Mouse (Mus musculus): ENCODE results near the gene St6galnac3.

St6galnac3 gene

DNA sequence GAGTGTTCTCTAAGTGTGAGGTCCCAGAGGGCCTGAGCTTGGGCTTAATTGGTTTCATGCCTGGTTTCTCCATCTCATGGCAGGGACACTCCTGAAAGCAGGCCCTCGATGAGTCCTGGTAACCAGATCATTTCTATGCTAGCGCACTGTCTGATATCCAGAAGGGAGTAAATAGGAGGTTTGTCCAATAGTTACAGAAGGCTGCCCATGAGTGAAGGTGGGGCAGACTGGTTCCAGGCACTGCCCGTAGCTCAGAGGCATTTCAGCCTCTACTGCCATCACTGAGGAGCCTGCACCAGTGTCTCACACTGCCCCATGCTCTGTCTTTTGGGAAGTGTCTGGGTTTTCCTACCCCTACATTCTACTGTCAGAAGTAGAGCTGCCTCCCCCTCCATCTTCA lies 72.1 kb downstream of the St6galnac3 start:
- DNase-seq (ENCODE audit: low spot score in 2 of 2), result no peak

DNA sequence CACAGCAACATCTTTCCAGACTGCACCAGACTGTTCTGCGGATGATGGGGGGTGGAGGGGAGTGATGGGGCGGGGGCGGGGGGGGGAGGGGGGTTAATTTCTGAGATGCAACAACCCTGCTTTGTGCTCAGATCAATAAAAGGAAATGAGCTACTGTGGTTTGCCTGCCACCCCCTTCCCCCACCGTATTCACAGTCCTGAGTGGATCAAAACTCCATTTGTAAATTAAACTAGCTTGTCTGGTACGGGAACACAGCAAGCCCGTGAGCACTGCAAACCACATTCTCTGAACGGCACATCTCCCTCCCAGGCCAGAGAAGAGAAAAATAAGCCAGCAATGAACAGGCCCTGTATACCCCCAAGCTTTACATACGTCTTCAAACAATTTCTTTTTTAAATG lies 76.3 kb downstream of the St6galnac3 start:
- no peak for DNase-seq (ENCODE audit: low spot score in 2 of 2)

- no peak for DNase-seq (ENCODE audit: low spot score in 2 of 2)
Observed at GRCm38 (mm10) chr3:153645803-153646202, 79.2 kb downstream of the St6galnac3 start.

GRCm38 (mm10) chr3:153643822-153644519 lies 81.0 kb downstream of the St6galnac3 start:
- DNase-seq (ENCODE audit: low spot score in 2 of 2), result no peak

DNA sequence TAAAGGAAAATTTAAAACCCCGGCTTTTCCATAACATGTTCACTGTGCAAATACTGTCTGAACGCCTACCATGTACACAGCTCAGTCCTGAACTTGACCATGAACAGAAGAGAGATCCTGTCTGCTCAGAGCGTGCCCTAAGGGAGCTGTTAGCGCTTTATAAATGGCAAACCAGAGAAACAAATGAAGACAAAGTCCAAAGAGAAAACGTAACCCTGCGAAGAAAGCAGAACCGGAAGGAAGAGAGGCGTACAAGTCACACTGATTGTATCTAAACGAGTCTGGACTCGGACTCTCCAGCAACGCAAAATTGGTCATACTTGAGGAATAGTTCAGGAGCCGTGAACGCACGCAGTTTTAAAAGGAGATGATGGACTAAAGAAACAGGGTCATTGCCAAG lies 82.1 kb downstream of the St6galnac3 start:
- no peak for DNase-seq (ENCODE audit: low spot score in 2 of 2)

GRCm38 (mm10) chr3:153641805-153642204 lies 83.2 kb downstream of the St6galnac3 start:
- no peak for DNase-seq (ENCODE audit: low spot score in 2 of 2)

DNA sequence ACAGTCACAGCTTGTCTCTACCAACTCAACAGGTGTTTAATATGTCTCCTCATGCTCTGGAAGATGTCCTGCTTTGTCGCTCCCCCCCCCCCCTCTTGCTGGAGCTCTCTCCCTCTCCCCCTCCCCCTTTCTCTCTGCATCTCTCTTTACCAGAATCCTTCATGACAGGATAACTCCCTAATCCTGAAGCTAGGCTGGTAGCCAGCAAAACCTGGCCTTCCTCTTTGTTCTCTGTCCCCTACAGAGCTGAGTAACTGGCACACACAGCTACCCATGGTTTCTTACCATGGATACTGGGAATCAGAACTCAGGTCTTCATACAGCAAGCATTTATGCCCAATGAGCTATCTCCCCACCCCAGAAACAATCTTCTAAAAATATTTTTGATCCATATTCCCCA lies 87.6 kb downstream of the St6galnac3 start:
- no peak for DNase-seq (ENCODE audit: low spot score in 2 of 2)

- DNase-seq (ENCODE audit: low spot score in 2 of 2), result no peak
Observed at GRCm38 (mm10) chr3:153636804-153637153, 88.2 kb downstream of the St6galnac3 start.

GRCm38 (mm10) chr3:153636094-153636803 lies 88.7 kb downstream of the St6galnac3 start:
- DNase-seq (ENCODE audit: low spot score in 2 of 2), result no peak

DNA sequence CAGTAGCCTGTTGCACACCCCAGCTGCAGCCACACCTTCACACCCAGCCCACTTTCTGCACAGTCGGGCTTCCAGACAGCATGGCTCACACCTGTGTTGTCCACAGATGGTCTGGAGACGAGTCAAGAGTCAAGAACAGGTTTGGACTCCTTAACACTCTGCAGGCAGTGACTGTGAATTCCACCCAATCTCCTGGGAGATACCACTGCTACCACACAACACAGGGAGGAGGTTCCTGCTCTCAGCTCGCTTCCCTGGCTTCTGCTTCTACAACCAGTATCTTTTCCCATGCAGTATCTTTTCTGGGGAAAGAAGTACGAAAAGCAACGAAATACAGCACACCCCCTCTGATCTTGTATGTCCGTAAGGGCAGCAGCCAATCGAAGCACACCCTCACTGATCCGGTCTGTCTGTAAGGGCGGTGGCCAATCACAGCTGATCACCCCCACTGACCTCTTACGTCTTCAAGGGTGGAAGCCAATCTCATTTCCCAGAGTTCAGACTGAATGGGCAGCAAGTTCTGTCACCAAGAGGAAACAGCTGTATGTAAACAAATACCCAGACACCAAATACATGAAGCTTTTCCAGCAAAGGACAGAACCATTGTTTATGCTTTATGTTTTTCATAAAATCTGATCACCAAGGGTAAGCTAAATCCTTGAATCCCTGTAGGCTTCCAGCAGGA lies 92.8 kb downstream of the St6galnac3 start:
- DNase-seq (ENCODE audit: low spot score in 2 of 2), result no peak

- no peak for DNase-seq (ENCODE audit: low spot score in 2 of 2)
Observed at GRCm38 (mm10) chr3:153626237-153626636, 98.7 kb downstream of the St6galnac3 start.

- DNase-seq (ENCODE audit: low spot score in 2 of 2), result no peak
Observed at GRCm38 (mm10) chr3:153618976-153619375, 106.0 kb downstream of the St6galnac3 start.

GRCm38 (mm10) chr3:153616849-153617248 lies 108.1 kb downstream of the St6galnac3 start:
- no peak for DNase-seq (ENCODE audit: low spot score in 2 of 2)

DNA sequence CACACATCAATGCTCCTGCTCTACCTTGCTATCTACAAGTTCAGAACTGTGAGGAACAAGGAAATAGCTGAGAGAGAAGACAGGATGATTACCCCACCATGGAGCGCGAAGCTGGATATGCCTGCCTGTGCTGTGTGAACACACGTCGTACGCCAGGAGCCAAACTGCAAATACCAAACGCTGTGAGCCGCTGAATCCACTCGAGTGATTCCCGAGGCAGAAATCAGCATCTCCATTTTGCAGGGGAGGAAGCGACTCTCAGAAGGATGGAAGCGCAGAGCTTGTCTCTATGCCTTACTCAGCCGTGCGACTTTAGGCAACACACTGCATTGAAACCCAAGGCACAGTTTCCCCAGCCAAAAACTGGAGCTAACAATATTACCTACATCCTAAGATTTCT lies 114.7 kb downstream of the St6galnac3 start:
- no peak for DNase-seq (ENCODE audit: low spot score in 2 of 2)

GRCm38 (mm10) chr3:153606331-153606730 lies 118.6 kb downstream of the St6galnac3 start:
- DNase-seq (ENCODE audit: low spot score in 2 of 2), result no peak

- no peak for DNase-seq (ENCODE audit: low spot score in 2 of 2)
Observed at GRCm38 (mm10) chr3:153605767-153606098, 119.2 kb downstream of the St6galnac3 start.

DNA sequence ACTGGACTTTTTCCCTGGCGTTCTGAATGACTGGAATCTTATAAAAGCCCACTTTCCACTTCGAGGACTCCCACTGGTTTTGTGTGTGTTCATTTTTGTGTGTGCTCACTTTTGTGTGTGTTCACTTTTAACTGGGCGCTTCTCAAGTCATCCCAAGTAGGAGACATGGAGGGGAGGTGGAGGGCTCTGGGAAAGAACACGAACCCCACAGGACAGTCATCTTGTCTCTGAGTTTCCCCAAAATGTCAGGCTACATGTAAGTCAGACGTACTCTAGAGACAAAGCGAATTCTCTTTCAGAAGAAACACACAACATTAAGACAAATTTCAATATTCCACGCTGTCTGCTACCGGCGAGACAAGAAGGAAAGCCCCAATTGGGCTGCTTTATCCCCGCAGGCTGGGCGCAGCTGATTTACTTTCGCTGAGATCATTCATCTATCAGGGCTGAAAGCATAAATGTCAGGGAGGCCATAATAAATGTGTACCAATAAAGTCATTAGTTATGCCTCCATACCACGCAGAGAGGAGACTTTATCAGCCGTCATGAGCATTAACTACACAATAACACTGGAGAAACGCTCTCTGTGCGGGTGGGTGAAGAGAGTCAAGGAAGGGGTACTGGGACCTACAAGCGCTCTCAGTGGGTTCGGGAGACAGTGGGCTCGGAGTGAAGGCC lies 119.7 kb downstream of the St6galnac3 start:
- no peak for DNase-seq (ENCODE audit: low spot score in 2 of 2)

DNA sequence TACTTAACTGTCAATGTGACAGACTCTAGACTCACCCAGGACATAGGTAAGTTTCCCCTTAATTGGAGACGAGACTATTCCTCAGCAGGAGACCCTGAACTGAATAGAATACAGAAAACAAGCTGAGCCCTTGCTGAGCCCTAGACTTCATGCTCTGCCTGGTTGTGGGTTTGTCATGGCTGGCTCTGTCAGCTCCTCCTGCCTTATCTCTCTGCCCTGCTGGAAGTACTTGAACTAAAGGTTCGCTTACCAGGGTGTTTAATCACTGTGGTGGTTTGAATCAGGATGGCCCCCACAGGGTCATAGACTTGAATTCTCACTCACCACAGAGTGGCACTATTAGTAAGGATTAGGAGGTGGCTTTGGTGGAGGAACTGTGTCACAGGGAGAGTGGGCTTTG lies 125.8 kb downstream of the St6galnac3 start:
- DNase-seq (ENCODE audit: low spot score in 2 of 2), result no peak

DNA sequence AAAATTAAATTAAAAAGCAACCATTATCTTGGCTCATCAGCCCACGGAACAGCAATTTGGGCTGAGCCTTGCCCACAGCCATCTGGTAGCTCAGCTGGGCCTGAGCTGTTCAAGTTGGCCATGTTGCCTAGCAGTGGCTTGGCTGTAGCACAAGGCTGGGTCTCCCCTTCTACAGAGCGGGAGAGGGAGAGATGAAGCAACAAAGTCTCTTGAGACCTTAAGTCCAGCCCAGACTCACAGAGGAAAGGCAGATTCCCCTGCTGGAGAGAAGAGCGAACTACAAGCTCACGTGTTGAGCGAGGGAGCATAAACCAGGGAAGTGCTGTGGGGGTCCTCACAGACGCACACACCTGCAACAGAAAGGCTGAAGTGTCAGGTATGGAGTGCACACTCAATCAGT lies 126.3 kb downstream of the St6galnac3 start:
- no peak for DNase-seq (ENCODE audit: low spot score in 2 of 2)

GRCm38 (mm10) chr3:153594531-153594930 lies 130.4 kb downstream of the St6galnac3 start:
- DNase-seq (ENCODE audit: low spot score in 2 of 2), result no peak

DNA sequence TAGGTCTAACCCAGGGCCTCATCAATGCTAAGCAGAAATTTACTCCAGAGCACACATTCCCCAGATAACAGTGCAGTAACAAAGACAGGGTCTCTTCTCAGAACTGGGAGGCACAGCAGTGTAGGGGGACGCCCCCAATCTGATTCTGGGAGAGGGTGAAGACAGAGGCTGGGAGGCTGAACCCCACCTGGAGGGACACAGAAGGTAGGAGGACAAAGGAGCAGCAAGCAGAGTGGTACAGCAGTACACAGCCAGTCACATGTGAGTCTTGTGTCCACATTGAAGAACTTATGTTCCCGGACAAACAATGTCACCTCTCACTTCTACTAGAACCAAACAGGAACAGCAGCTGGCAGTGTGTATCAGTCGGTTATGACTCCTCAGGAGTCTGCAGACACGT lies 131.0 kb downstream of the St6galnac3 start:
- DNase-seq (ENCODE audit: low spot score in 2 of 2), result no peak

DNA sequence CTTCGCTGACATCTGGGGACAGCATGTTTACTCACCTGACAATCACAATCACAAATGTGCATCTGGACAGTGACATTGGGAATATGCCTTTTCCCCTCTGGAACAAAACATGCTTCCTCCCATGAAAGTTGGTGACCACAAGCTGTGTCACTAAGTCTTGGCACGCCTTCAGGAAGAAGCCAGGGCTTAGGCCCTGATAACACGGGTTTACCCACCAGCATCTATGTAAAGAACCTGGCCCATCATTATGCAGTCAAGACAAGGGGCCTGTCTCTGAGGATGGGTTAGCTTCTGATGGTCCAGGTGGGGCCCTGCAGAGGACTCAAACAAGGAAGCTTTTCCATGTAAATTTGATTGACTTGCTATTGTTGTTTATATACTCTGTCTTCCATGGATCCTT lies 131.9 kb downstream of the St6galnac3 start:
- no peak for DNase-seq (ENCODE audit: low spot score in 2 of 2)

GRCm38 (mm10) chr3:153587594-153587993 lies 137.4 kb downstream of the St6galnac3 start:
- no peak for DNase-seq (ENCODE audit: low spot score in 2 of 2)
